Mouse (Mus musculus): ENCODE results near the gene Atf1. TPM values are rescaled to one million over a fixed set of nuclear protein-coding genes. Genes with fewer than 3 reads are reported as not detected.

Gene Atf1
- total RNA-seq, 1 experiment: 47.2 TPM

GRCm38 (mm10) chr15:100181841-100182240 lies 45.8 kb upstream of the Atf1 start:
- no peaks in the 10 kb centered on the region; a peak in 1 of 4 replicates for H3K4me1 ChIP-seq (ENCODE audit: control insufficient read depth in 2 of 2, insufficient read depth in 2 of 2, low read length in 2 of 2, poor library complexity in 1 of 2)
- peaks cover 31% of the 10 kb centered on the region for H3K36me3 ChIP-seq (ENCODE audit: control insufficient read depth, insufficient read depth, low read length, poor library complexity, severe bottlenecking)

GRCm38 (mm10) chr15:100182526-100183280 lies 44.9 kb upstream of the Atf1 start:
- no peak for TF ChIP-seq ZNF384 (IDR thresholded peaks at IDR 0.05; ENCODE audit: low read depth, low read length)
- TF ChIP-seq ZC3H11A (IDR thresholded peaks at IDR 0.05; ENCODE audit: borderline replicate concordance, low read depth, low read length): no peak
- no peak for TF ChIP-seq HCFC1 (IDR thresholded peaks at IDR 0.05; ENCODE audit: borderline replicate concordance, insufficient read depth, low read length)
- TF ChIP-seq CHD2 (IDR thresholded peaks at IDR 0.05; ENCODE audit: low read depth, low read length): no peak
- TF ChIP-seq MAFK (IDR thresholded peaks at IDR 0.05; ENCODE audit: insufficient read depth, low read depth, low read length): no peak
- no peak for DNase-seq (ENCODE audit: low read depth, low spot score)
- Histone ChIP-seq H3K9me3 (ENCODE audit: control insufficient read depth, insufficient read depth, low read depth, low read length) (no peaks in the 10 kb centered on the region), H3K4me3 (ENCODE audit: insufficient read depth in 1 of 2, low read depth in 1 of 2, low read length in 2 of 2, poor library complexity in 1 of 2, severe bottlenecking in 1 of 2) (no peak overlapping the region), H3K9ac (ENCODE audit: insufficient read depth, low read depth, low read length, poor library complexity, severe bottlenecking) (no peak overlapping the region), H3K36me3 (ENCODE audit: control insufficient read depth, insufficient read depth, low read length, poor library complexity, severe bottlenecking) (peaks cover 29% of the 10 kb centered on the region), H3K27ac (ENCODE audit: insufficient read depth, low read depth, low read length, poor library complexity, severe bottlenecking) (no peak overlapping the region), H3K4me1 (ENCODE audit: control insufficient read depth in 2 of 2, insufficient read depth in 2 of 2, low read length in 2 of 2, poor library complexity in 1 of 2) (no peaks in the 10 kb centered on the region; a peak in 1 of 4 replicates)
- in situ Hi-C loops (cut with MboI; ENCODE audit: low sequenced_read_pairs in 2 of 2, unreplicated experiment in 2 of 2): no loop called here

More at GRCm38 (mm10) chr15:100181841-100182240, 45.8 kb upstream of the Atf1 start:
- Histone ChIP-seq H3K27ac (ENCODE audit: insufficient read depth, low read depth, low read length, poor library complexity, severe bottlenecking) (no peak overlapping the region), H3K4me3 (ENCODE audit: insufficient read depth in 1 of 2, low read depth in 1 of 2, low read length in 2 of 2, poor library complexity in 1 of 2, severe bottlenecking in 1 of 2) (no peak overlapping the region), H3K9me3 (ENCODE audit: control insufficient read depth, insufficient read depth, low read depth, low read length) (no peaks in the 10 kb centered on the region), H3K9ac (ENCODE audit: insufficient read depth, low read depth, low read length, poor library complexity, severe bottlenecking) (no peak overlapping the region)
- no peak for DNase-seq (ENCODE audit: low read depth, low spot score)
- in situ Hi-C loops (cut with MboI; ENCODE audit: low sequenced_read_pairs in 2 of 2, unreplicated experiment in 2 of 2): no loop called here
- no peak for TF ChIP-seq CHD2 (IDR thresholded peaks at IDR 0.05; ENCODE audit: low read depth, low read length)

- TF ChIP-seq CHD2 (IDR thresholded peaks at IDR 0.05; ENCODE audit: low read depth, low read length) (no peak), ZC3H11A (IDR thresholded peaks at IDR 0.05; ENCODE audit: borderline replicate concordance, low read depth, low read length) (no peak), MAFK (IDR thresholded peaks at IDR 0.05; ENCODE audit: insufficient read depth, low read depth, low read length) (no peak), HCFC1 (IDR thresholded peaks at IDR 0.05; ENCODE audit: borderline replicate concordance, insufficient read depth, low read length) (no peak), ZNF384 (IDR thresholded peaks at IDR 0.05; ENCODE audit: low read depth, low read length) (no peak)
- no peak overlapping the region for H3K27ac ChIP-seq (ENCODE audit: insufficient read depth, low read depth, low read length, poor library complexity, severe bottlenecking)
- no peak overlapping the region for H3K9ac ChIP-seq (ENCODE audit: insufficient read depth, low read depth, low read length, poor library complexity, severe bottlenecking)
- H3K36me3 ChIP-seq (ENCODE audit: control insufficient read depth, insufficient read depth, low read length, poor library complexity, severe bottlenecking): peaks cover 29% of the 10 kb centered on the region
- in situ Hi-C loops (cut with MboI; ENCODE audit: low sequenced_read_pairs in 2 of 2, unreplicated experiment in 2 of 2): no loop called here
- no peaks in the 10 kb centered on the region for H3K9me3 ChIP-seq (ENCODE audit: control insufficient read depth, insufficient read depth, low read depth, low read length)
- no peaks in the 10 kb centered on the region; a peak in 1 of 4 replicates for H3K4me1 ChIP-seq (ENCODE audit: control insufficient read depth in 2 of 2, insufficient read depth in 2 of 2, low read length in 2 of 2, poor library complexity in 1 of 2)
- no peak for DNase-seq (ENCODE audit: low read depth, low spot score)
- no peak overlapping the region for H3K4me3 ChIP-seq (ENCODE audit: insufficient read depth in 1 of 2, low read depth in 1 of 2, low read length in 2 of 2, poor library complexity in 1 of 2, severe bottlenecking in 1 of 2)
Observed at GRCm38 (mm10) chr15:100183510-100183909, 44.1 kb upstream of the Atf1 start.

- Histone ChIP-seq H3K36me3 (ENCODE audit: control insufficient read depth, insufficient read depth, low read length, poor library complexity, severe bottlenecking) (peaks cover 24% of the 10 kb centered on the region), H3K9me3 (ENCODE audit: control insufficient read depth, insufficient read depth, low read depth, low read length) (no peaks in the 10 kb centered on the region), H3K4me1 (ENCODE audit: control insufficient read depth in 2 of 2, insufficient read depth in 2 of 2, low read length in 2 of 2, poor library complexity in 1 of 2) (no peaks in the 10 kb centered on the region; a peak in 1 of 4 replicates), H3K4me3 (ENCODE audit: insufficient read depth in 1 of 2, low read depth in 1 of 2, low read length in 2 of 2, poor library complexity in 1 of 2, severe bottlenecking in 1 of 2) (no peak overlapping the region), H3K27ac (ENCODE audit: insufficient read depth, low read depth, low read length, poor library complexity, severe bottlenecking) (no peak overlapping the region), H3K9ac (ENCODE audit: insufficient read depth, low read depth, low read length, poor library complexity, severe bottlenecking) (no peak overlapping the region)
- TF ChIP-seq CHD2 (IDR thresholded peaks at IDR 0.05; ENCODE audit: low read depth, low read length) (no peak), MAFK (IDR thresholded peaks at IDR 0.05; ENCODE audit: insufficient read depth, low read depth, low read length) (no peak), HCFC1 (IDR thresholded peaks at IDR 0.05; ENCODE audit: borderline replicate concordance, insufficient read depth, low read length) (no peak), ZNF384 (IDR thresholded peaks at IDR 0.05; ENCODE audit: low read depth, low read length) (no peak), ZC3H11A (IDR thresholded peaks at IDR 0.05; ENCODE audit: borderline replicate concordance, low read depth, low read length) (no peak)
- in situ Hi-C loops (cut with MboI; ENCODE audit: low sequenced_read_pairs in 2 of 2, unreplicated experiment in 2 of 2): no loop called here
- DNase-seq (ENCODE audit: low read depth, low spot score): peak; percentile 22
Observed at GRCm38 (mm10) chr15:100184821-100185496, 42.7 kb upstream of the Atf1 start.
